Mouse (Mus musculus): Measurements from ENCODE around the gene Hdgfl2.
A peak's percentile ranks its signal among the peaks of the same experiment; 100 is the strongest.

Gene Hdgfl2

DNA sequence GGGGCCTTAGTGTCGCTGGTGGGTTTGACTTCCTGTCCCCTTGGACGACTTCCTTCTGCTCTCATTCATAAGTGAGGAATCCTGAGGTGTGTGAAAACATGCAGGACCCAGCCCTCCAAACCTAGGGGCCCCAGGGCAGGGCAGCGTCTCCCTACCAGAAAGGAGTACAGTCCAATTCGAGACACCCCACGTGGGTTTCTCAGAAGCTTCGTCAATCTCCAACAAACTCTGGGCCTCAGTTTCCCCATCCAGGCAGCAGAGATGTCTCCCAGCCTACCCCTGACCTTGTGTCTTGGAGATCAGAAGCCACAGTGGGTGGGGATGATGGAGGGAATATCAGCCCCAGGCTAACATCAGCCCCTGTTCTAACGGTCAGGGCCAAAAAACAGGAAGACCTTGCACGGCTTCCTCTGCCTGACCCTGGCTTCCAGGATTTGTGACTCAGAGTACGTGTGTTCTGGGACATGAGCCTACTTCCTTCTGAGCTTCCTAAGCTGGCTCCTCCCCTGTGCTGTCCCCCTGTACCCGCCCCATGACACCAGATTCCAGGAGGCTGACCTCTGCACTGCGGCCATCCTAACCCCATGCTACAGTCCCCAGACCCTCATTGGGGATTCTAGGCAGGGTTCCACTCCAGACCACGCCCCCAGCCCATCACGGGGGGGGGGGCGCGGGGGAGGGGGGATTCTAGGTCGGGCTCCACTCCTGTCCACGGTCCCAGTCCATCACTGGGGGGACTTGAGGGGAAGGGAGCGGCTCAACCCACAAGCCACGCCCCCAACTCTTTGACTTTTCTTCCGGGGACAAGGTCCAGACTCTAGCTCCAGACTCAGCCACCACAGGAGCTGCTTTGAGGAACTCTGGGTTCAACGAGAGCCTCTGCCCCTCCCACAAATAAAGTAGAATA, 54.3 kb downstream of the Hdgfl2 start:
- peak; percentile 84 to 86 for DNase-seq

DNA sequence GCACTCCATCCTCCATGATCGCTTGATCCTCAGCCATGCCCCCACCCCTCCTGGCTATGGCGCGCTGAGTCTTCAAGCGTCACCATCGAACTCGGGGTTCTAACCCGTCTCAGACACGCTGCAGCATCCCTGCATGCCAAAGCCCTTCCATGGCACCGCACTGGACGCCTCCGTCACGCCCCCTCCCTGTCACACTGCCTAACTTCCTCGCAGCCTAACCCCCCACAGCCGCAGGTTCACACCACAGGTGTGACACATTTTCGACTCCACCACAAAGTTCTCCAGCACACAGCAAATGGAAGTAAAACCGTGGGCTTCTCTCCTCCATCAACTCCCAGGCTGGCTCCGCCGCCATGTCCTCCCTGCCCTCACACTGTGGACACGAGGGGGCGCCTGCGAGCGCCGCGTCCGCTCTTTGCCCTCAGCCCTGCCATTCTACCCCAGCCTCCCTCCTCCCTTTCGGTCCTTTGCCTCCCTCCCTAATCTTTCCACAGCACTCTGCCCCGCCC, 55.1 kb downstream of the Hdgfl2 start:
- peak; percentile 69 to 73 for DNase-seq

- DNase-seq, result no peak
Observed at GRCm38 (mm10) chr17:56136558-56136957, 57.1 kb downstream of the Hdgfl2 start.

DNA sequence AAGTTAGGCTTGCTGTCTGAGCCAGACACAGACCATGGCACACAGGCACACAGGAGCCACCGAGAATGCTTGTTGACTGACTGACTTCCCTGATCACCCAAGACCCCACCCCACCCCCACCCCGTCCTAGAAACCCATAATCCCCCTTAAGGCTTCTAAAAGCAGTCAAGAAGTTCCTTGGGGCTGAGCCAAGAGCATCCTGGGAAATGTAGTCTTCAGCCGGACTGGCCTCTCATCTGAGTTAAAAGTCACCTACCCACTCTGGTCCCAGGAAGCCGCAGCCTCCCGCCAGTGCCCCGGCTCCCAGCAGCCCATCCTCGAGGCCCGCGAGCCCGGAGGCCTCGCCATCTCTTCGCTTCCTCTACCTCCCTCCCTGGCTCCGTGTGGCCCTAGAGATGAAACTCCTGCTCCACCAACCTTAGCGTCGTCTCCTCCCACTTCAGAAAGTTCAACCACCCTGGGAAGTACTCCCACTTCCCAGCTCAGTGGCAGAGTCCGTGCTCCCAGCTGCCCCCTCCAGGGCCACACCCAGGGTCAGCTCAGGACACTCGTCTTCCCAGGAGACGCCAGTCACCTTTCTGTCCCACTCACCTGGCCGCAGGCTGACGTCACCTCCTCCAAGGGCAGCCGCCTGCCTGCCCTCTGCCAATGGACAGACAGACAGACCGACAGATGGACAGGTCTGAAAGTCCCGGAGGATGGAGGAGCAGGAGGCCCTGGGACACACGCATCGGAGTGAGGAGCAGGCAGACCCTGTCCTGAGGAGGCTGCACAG, 58.6 kb downstream of the Hdgfl2 start:
- DNase-seq, result peak in 1 of 2 experiments; percentile 37

- no peak for DNase-seq
Observed at GRCm38 (mm10) chr17:56139355-56139754, 59.9 kb downstream of the Hdgfl2 start.

GRCm38 (mm10) chr17:56139858-56140595, 60.6 kb downstream of the Hdgfl2 start, which contains the start of gene Sema6b:
Gene Sema6b (minus strand): TSS chr17:56140343.
- no peak for DNase-seq

DNA sequence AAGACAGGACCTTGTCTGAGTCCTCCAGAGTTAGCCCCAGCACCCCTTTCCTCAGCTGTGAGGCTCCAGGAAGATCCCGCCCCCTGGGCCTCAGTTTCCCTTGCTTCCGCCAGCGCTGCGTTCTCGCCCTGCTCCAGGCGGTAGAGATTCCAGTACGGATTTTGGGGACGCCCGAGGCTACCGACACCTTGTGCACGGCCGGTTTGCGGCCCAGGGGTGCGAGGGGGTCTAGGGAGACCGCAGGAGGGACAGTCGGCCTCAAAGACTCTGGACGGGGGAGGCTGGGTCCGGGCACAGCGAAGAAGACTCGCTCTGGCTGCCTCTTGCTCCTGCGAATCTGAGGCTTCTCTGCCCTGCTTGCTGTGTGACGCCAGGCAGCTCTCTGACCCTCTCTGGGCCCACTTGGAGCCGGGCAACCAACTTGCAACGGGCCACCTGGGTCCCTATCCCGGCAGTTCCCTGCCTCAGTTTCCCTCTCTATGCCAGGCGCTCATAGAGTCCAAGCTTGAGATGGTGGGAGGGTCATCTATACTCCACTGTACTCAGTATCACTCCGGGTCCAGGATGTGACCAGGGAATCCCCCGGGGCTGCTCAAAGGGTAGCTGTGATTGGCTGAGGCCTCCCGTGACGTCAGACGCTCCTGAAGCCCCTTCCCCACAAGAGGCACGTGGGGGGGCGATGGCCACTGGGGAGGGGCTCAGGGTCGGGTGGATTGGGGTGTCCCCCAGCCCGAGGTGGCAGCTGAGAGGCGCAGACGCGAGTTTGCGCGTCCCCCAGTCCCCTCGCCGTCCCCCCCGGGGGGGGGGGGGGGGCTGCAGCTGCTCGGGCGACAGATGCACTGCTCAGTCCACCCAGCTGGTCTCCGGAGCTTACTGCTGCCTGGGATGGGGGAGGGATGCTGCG, 62.5 kb downstream of the Hdgfl2 start:
- DNase-seq, result no peak

DNA sequence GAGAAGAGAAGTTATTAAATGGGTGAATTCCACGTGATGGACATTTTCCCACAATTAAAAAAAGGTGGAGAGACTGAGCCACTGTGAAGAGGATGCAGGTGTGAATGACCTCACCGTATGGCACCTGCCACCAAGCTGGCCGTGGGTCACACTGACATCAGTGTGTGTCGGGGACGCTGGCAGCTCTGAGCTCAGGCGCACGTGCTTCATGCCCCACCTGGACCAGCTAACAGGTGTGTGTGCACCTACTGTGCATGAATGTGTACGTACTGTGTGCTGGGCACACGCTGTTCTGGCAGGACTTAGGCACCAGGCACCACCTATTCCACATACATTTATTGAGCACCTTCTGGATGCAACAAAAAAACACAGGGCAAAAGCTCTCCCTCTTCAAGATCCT, 65.1 kb downstream of the Hdgfl2 start:
- DNase-seq, result no peak

DNA sequence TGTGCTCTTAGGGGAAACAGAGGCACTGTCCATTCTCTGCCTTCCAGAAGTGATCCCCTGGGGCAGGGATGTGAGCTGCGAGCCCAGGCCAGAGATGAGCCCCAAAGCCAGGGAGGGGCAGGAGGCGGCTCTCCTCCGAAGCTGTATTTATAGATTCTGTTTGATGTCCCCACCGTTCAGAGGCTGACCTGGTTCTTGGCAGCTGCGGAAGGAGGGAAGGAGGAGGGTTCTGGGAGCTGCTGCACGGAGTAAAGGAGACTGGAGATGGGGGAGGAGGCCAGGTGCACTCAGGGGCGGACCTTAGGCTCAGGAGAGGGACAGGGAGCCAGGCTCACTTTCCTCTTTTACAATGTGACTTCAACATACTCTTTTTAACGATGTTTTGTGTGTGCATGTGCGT, 66.7 kb downstream of the Hdgfl2 start:
- DNase-seq, result no peak

DNA sequence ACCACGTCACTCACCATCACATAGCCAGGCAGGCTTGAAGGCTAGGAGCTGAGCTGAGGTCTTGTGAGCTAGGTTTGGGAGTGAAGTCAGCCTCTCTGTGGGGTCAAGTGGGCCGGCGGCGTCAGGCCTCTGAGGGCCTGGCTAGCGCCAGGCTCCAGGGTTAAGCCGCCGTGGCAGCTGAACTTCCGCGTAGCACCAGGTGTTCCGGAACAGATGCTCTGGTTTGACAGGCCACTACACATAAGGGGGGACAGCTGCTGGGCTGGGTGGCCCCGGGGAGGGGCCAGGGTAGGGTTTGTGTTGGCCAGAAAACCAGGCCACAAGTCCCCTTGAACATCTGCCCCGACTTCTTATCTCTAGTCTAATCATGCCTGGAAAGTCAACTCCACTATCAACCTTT, 68.0 kb downstream of the Hdgfl2 start:
- no peak for DNase-seq

DNA sequence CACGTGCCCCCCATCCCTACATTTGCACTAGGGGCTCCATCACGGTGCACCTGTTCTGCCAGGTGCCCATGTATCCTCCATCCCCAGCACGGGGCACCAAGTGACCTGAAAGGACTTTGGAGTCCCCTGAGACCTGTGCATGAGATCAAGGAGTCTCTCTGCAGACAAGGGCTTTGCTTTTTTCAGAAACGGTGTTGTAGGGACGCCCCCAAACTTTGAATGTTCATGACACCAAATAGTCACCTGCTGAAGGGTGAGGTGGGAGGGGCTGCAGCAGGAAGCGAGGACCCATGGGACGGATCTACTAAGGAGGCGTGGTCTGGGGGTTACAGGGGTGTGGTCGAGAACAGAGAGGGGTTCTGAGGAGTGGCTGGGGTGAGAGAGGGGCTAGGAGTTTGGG, 68.8 kb downstream of the Hdgfl2 start:
- no peak for DNase-seq

DNA sequence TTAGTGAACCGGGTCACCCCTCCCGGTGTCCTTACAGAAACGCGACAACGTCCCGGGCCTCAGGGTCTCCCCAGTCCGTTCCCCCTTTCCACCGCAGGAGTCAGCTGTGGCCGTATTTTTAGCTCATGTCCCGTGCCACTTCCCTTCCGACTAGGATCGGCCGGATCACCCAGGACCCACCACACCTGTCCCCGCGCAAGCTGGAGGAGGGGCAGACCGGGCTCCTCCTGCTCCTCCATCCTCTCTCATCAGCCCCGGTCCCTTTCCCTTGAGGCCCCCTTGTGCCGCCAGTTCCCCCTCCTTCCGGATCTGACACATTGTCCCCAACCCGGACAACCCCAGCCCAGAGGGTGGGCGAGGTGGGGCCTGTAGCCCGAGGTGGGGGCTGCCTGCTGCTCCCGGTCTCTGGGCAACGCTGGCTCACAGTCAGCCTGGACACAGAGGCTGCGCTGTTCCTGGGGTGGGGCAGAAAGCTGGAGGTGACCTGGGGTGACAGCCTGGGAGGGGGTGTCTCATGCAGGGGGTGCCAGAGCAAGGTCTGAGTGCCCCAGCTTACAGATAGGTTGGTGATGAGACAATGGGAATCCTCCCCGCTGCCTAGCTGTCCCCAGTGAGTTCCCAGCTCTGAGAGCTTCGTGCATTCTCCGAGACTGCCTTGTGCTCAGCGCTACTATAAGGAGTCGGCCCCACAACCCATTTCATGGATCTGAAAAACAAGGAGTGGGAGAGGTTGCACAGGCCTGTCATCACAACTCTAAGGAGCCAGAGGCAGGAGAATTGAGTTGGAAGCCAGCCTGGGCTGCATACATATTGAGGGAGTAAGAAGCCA, 69.6 kb downstream of the Hdgfl2 start:
- no peak for DNase-seq

DNA sequence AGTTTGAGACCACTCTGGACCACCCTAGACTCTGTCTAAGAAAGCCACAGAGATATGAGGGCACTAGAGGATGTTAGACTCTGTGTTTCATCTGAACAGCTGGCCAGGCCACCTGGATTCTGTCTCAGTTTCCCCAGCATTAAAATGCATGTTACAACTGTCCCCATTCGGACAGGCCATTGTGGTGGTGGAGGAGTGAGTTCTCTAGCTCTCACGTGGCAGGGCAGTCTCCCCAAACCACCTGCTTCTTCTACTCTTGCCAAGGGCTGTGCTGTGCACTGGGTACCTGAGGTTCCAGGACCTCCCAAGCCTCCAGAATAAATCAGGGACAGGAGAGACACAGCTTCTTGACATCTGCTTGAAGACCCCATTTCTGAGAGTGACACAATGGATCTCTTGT, 70.5 kb downstream of the Hdgfl2 start:
- no peak for DNase-seq

Measured in lung, adult 18-20 months (tissue).